ENCODE assay signal across 16 mouse cellular contexts in the genomic region with DNA sequence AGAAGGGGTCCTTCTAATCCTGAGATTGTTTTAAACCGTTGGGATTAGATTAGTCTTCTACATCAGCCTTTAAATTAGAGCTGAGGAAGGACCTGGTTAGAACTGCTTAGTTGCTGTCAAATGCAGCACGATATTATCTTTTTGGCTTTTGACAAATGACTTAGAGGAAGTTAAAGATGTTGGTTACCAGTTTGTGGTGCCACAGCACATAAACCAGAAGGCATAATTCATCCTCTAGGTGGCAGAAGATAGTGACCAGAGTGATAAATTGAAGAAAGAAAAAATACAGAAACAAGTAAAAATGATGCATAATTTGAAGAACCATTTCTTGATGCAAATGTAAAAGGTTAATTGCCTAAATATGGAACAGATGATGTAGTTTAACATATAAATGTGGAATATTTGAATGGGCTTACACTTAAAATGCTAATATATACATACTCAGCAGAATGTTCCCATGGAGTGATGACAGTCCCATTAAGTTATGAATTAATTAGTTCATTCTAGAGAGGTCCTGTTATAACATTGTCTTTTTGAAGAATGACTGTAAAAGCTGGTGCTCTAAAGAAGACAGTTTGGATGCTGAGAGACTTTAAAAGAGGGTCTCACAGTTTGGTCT.
DNase-seq lines count a peak whose midpoint lies in the region; ATAC-seq and TF ChIP-seq lines count a peak whose summit lies in the region.
"Had no signal": no experiment of that assay in that cellular context is flagged by ENCODE, and none has a peak within 500 bp of the region (broad histone marks: within the 10 kb centered on the region; RNA-seq: fewer than 3 reads in every experiment).

No protein-coding gene starts in this region.

- H3K27ac ChIP-seq in gastrocnemius, adult 2 months: no peak overlapping the region
- H3K27ac ChIP-seq in liver, postnatal 0 days (ENCODE audit: low read depth): no peak overlapping the region
- H3K27ac ChIP-seq in liver, embryonic 11.5 days (ENCODE audit: low read depth, low read length): no peak overlapping the region
- H3K27ac ChIP-seq in forebrain, embryonic 14.5 days (ENCODE audit: low read depth, low read length): no peak overlapping the region
- H3K27ac ChIP-seq in embryonic facial prominence, embryonic 10.5 days (replicated peaks): no peak overlapping the region
- H3K27ac ChIP-seq: neural tube, embryonic 12.5 days had no signal

- no peak for ATAC-seq in liver, postnatal 0 days
- ATAC-seq in liver, embryonic 11.5 days (replicated peaks; ENCODE audit: low FRiP score): no peak
- peak; percentile 84 for ATAC-seq in forebrain, embryonic 14.5 days

- TF ChIP-seq CTCF in gastrocnemius, adult 2 months (IDR thresholded peaks at IDR 0.05): peak; percentile 27; the same call in 1 of the 2 replicates
- TF ChIP-seq CTCF in liver, postnatal 0 days (IDR thresholded peaks at IDR 0.05; ENCODE audit: low read depth): peak; percentile 25; the same call in 1 of the 2 replicates

- H3K36me3 ChIP-seq in liver, postnatal 0 days (replicated peaks; ENCODE audit: insufficient read depth, low read length): no peaks in the 10 kb centered on the region
- H3K36me3 ChIP-seq in liver, embryonic 11.5 days (ENCODE audit: control insufficient read depth, insufficient read depth, low read length): no peaks in the 10 kb centered on the region
- H3K36me3 ChIP-seq in forebrain, embryonic 14.5 days (ENCODE audit: control insufficient read depth, insufficient read depth, low read length): no peaks in the 10 kb centered on the region
- no peaks in the 10 kb centered on the region for H3K36me3 ChIP-seq in embryonic facial prominence, embryonic 10.5 days (replicated peaks)
- H3K36me3 ChIP-seq: neural tube, embryonic 12.5 days had no signal

- no peaks in the 10 kb centered on the region for H3K4me1 ChIP-seq in liver, postnatal 0 days (ENCODE audit: insufficient read depth)
- no peaks in the 10 kb centered on the region for H3K4me1 ChIP-seq in liver, embryonic 11.5 days (replicated peaks; ENCODE audit: control insufficient read depth, insufficient read depth, low read length)
- H3K4me1 ChIP-seq in forebrain, embryonic 14.5 days (ENCODE audit: control insufficient read depth, insufficient read depth, low read length): no peaks in the 10 kb centered on the region
- no peaks in the 10 kb centered on the region for H3K4me1 ChIP-seq in embryonic facial prominence, embryonic 10.5 days
- H3K4me1 ChIP-seq: megakaryocyte, embryonic 14.5 days; neural tube, embryonic 12.5 days had no signal

- H3K27me3 ChIP-seq in liver, postnatal 0 days (ENCODE audit: insufficient read depth, low read length): no peaks in the 10 kb centered on the region
- H3K27me3 ChIP-seq in liver, embryonic 11.5 days (replicated peaks; ENCODE audit: control insufficient read depth, insufficient read depth, low read length): no peaks in the 10 kb centered on the region
- no peaks in the 10 kb centered on the region for H3K27me3 ChIP-seq in forebrain, embryonic 14.5 days (replicated peaks; ENCODE audit: control insufficient read depth, insufficient read depth, low read length)
- no peaks in the 10 kb centered on the region for H3K27me3 ChIP-seq in embryonic facial prominence, embryonic 10.5 days (replicated peaks; ENCODE audit: low read depth, poor library complexity, severe bottlenecking)
- H3K27me3 ChIP-seq: megakaryocyte, embryonic 14.5 days; neural tube, embryonic 12.5 days had no signal

- TF ChIP-seq EP300 in liver, postnatal 0 days (IDR thresholded peaks at IDR 0.05; ENCODE audit: low read depth): no peak

- H3K4me2 ChIP-seq in liver, postnatal 0 days (ENCODE audit: low read depth, low read length): no peak overlapping the region
- no peak overlapping the region for H3K4me2 ChIP-seq in liver, embryonic 11.5 days
- H3K4me2 ChIP-seq in forebrain, embryonic 14.5 days (ENCODE audit: low read length): no peak overlapping the region
- H3K4me2 ChIP-seq: neural tube, embryonic 12.5 days had no signal

- H3K9ac ChIP-seq in liver, postnatal 0 days (replicated peaks): no peak overlapping the region
- H3K9ac ChIP-seq in liver, embryonic 11.5 days (ENCODE audit: low read depth, low read length): no peak overlapping the region
- no peak overlapping the region for H3K9ac ChIP-seq in forebrain, embryonic 14.5 days (ENCODE audit: low read length)
- H3K9ac ChIP-seq: neural tube, embryonic 12.5 days had no signal

- no peaks in the 10 kb centered on the region for H3K9me3 ChIP-seq in liver, postnatal 0 days (ENCODE audit: low read length)
- no peaks in the 10 kb centered on the region for H3K9me3 ChIP-seq in liver, embryonic 11.5 days (ENCODE audit: control insufficient read depth, low read length)
- no peaks in the 10 kb centered on the region for H3K9me3 ChIP-seq in forebrain, embryonic 14.5 days (replicated peaks; ENCODE audit: control insufficient read depth, low read length)
- no peaks in the 10 kb centered on the region for H3K9me3 ChIP-seq in embryonic facial prominence, embryonic 10.5 days
- H3K9me3 ChIP-seq: megakaryocyte, embryonic 14.5 days; neural tube, embryonic 12.5 days had no signal

- intact Hi-C loops in gastrocnemius, adult 2 months (cut with DNase I): no loop called here
- intact Hi-C loops in gastrocnemius, postnatal 14 days (cut with DNase I; ENCODE audit: low total_unique reads): no loop called here

- no peak overlapping the region for H3K4me3 ChIP-seq in gastrocnemius, adult 2 months
- no peak overlapping the region for H3K4me3 ChIP-seq in liver, postnatal 0 days (ENCODE audit: low read depth, low read length)
- H3K4me3 ChIP-seq in liver, embryonic 11.5 days (ENCODE audit: low read depth, low read length): no peak overlapping the region
- no peak overlapping the region for H3K4me3 ChIP-seq in forebrain, embryonic 14.5 days (ENCODE audit: low read depth, low read length)
- no peak overlapping the region for H3K4me3 ChIP-seq in embryonic facial prominence, embryonic 10.5 days
- H3K4me3 ChIP-seq: megakaryocyte, embryonic 14.5 days; neural tube, embryonic 12.5 days had no signal

- 46% methylated on average over 2 of the region's 2 CpGs for WGBS in liver, postnatal 0 days (ENCODE audit: insufficient replicate concordance)
- 60% methylated on average over 2 of the region's 2 CpGs for WGBS in liver, embryonic 11.5 days
- 78% methylated on average over 2 of the region's 2 CpGs for WGBS in forebrain, embryonic 14.5 days
- WGBS in embryonic facial prominence, embryonic 10.5 days: 80% methylated on average over 2 of the region's 2 CpGs

- no peak for DNase-seq in gastrocnemius, adult 2 months
- no peak for DNase-seq in gastrocnemius, postnatal 14 days
- no peak for DNase-seq in liver, postnatal 0 days
- no peak for DNase-seq in liver, embryonic 11.5 days (ENCODE audit: low spot score)
- DNase-seq in MEL-GATA-1-ER (ENCODE audit: extremely low read depth, low read depth): peak; percentile 6
- peak; percentile 66 for DNase-seq in forebrain, embryonic 14.5 days (ENCODE audit: low spot score)
- no peak for DNase-seq in embryonic facial prominence, embryonic 10.5 days (ENCODE audit: low spot score)
- DNase-seq in left cerebral cortex, adult 8-10 months (ENCODE audit: low spot score in 2 of 2): no peak
- DNase-seq: adrenal gland, postnatal 36 days; cerebellum, postnatal 25 days; heart, adult 18-20 months; lung, adult 2 months; right cerebral cortex, postnatal 14 days; thymus, postnatal 14 days had no signal

Comparison
In these comparisons a context has a peak if more than half of its experiments do, and no peak if none do; other contexts are left out.
1. DNase-seq: peak in MEL-GATA-1-ER (single experiment) and forebrain, embryonic 14.5 days (single experiment); none in gastrocnemius, adult 2 months (single experiment), gastrocnemius, postnatal 14 days (single experiment), liver, postnatal 0 days (single experiment), liver, embryonic 11.5 days (single experiment), embryonic facial prominence, embryonic 10.5 days (single experiment) and left cerebral cortex, adult 8-10 months (0 of 2).